Comparison of ENCODE assay signal across 9 mouse cellular contexts in the genomic region with DNA sequence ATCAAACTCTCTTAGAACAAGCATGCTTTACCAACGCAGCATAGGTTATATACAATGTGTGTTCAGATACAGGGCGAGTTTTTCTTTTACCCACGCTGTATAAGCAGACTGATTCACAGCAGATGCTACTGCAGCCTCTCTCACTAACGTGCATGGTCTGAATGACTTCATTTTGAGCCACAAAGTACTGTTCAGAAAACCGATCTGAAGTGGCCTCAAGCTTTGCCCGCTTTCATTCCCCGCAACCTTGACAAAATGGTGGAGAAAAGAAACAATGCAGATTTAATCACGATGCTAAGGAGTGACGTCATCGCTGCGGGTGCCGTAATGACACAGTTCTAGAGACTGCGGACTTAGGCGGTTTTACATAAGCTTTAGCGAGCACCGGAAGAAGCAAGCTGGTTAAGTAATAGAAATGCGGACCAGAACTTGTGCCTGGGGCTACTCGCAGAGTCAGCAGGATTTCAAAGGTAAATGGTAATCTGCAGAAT. TPM values are rescaled to one million over a fixed set of nuclear protein-coding genes. Genes with fewer than 3 reads are reported as not detected.
DNase-seq lines count a peak whose midpoint lies in the region; ATAC-seq and TF ChIP-seq lines count a peak whose summit lies in the region.
"Had no signal": no experiment of that assay in that cellular context is flagged by ENCODE, and none has a peak within 500 bp of the region (broad histone marks: within the 10 kb centered on the region; RNA-seq: fewer than 3 reads in every experiment).

No protein-coding gene starts in this region.

- WGBS in kidney, embryonic 16.5 days, result 23% methylated on average over 18 of the region's 18 CpGs
- 7% methylated on average over 18 of the region's 18 CpGs for WGBS in cerebellum, adult 2 months
- 5% methylated on average over 18 of the region's 18 CpGs for whole genome bisulfite sequencing in neural tube, embryonic 14.5 days

- intact Hi-C loops in left cerebral cortex, postnatal 25 days (cut with DNase I), result no loop called here

- H3K27me3 ChIP-seq in kidney, embryonic 16.5 days (ENCODE audit: insufficient read depth, low read length), result no peaks in the 10 kb centered on the region
- H3K27me3 ChIP-seq in cerebellum, adult 2 months (ENCODE audit: control insufficient read depth, insufficient read depth, low read length), result no peaks in the 10 kb centered on the region
- H3K27me3 ChIP-seq in neural tube, embryonic 14.5 days (ENCODE audit: control insufficient read depth, insufficient read depth, low read length), result no peaks in the 10 kb centered on the region

- peak overlapping the region; percentile 49 for H3K9ac ChIP-seq in kidney, embryonic 16.5 days (replicated peaks; ENCODE audit: low read length)
- peak overlapping the region; percentile 3; the same call in 1 of the 2 replicates for H3K9ac ChIP-seq in neural tube, embryonic 14.5 days (replicated peaks; ENCODE audit: low read depth, low read length)

- H3K4me1 ChIP-seq in kidney, embryonic 16.5 days (ENCODE audit: insufficient read depth, low read length), result peaks cover 56% of the 10 kb centered on the region
- H3K4me1 ChIP-seq in cerebellum, adult 2 months (ENCODE audit: control insufficient read depth, insufficient read depth, low read length), result peaks cover 6% of the 10 kb centered on the region
- H3K4me1 ChIP-seq in neural tube, embryonic 14.5 days (ENCODE audit: control insufficient read depth, insufficient read depth, low read length), result peaks cover 37% of the 10 kb centered on the region

- no peak for DNase-seq in kidney, postnatal 36 days
- DNase-seq in cerebellum, adult 2 months, result peak; percentile 59 to 63
- peak; percentile 46 to 48 for DNase-seq in frontal cortex, postnatal 25 days (ENCODE audit: low spot score in 2 of 2)
- peak; percentile 76 to 87 for DNase-seq in left cerebral cortex, postnatal 25 days (ENCODE audit: low spot score in 2 of 2)
- DNase-seq in ovary, adult 18-20 months (ENCODE audit: low spot score), result no peak

- peak; percentile 23; the same call in 1 of the 2 replicates for ATAC-seq in kidney, embryonic 16.5 days (ENCODE audit: low FRiP score, low TSS enrichment)
- peak; percentile 68 for ATAC-seq in neural tube, embryonic 14.5 days (ENCODE audit: low read depth)
- ATAC-seq in inflammation-experienced regulatory T-cells, adult 6 months, result no peak

- no peak; the same call in 1 of the 2 replicates for TF ChIP-seq POLR2A in cerebellum, adult 2 months (IDR thresholded peaks at IDR 0.05; ENCODE audit: borderline replicate concordance, insufficient read depth, low read length)

- H3K4me2 ChIP-seq in kidney, embryonic 16.5 days (replicated peaks; ENCODE audit: low read depth, low read length), result peak overlapping the region; percentile 52
- peak overlapping the region; percentile 39 for H3K4me2 ChIP-seq in neural tube, embryonic 14.5 days (ENCODE audit: low read depth, low read length)

- H3K27ac ChIP-seq in kidney, embryonic 16.5 days (ENCODE audit: low read length), result peak overlapping the region; percentile 85
- peak overlapping the region; percentile 46; the same call in 1 of the 2 replicates for H3K27ac ChIP-seq in cerebellum, adult 2 months (ENCODE audit: insufficient read depth, low read length)
- H3K27ac ChIP-seq in neural tube, embryonic 14.5 days (ENCODE audit: low read depth, low read length), result peak overlapping the region; percentile 89

- no peaks in the 10 kb centered on the region for H3K36me3 ChIP-seq in kidney, embryonic 16.5 days (ENCODE audit: insufficient read depth, low read length)
- no peaks in the 10 kb centered on the region for H3K36me3 ChIP-seq in neural tube, embryonic 14.5 days (ENCODE audit: control insufficient read depth, insufficient read depth, low read length)

- no peak for TF ChIP-seq CTCF in cerebellum, adult 2 months (IDR thresholded peaks at IDR 0.05; ENCODE audit: borderline replicate concordance, insufficient read depth, low read depth, low read length)

- H3K9me3 ChIP-seq in kidney, embryonic 16.5 days (ENCODE audit: low read length), result no peaks in the 10 kb centered on the region
- H3K9me3 ChIP-seq in neural tube, embryonic 14.5 days (ENCODE audit: control insufficient read depth, low read length), result no peaks in the 10 kb centered on the region

- H3K4me3 ChIP-seq in kidney, embryonic 16.5 days (ENCODE audit: low read length), result peak overlapping the region; percentile 27
- H3K4me3 ChIP-seq in cerebellum, adult 2 months (replicated peaks; ENCODE audit: insufficient read depth, low read depth, low read length), result peak overlapping the region; percentile 66
- H3K4me3 ChIP-seq in neural tube, embryonic 14.5 days (ENCODE audit: low read depth, low read length), result peak overlapping the region; percentile 24

RNA-seq across cellular contexts. Expression of a gene that starts 4.6 kb away (rescaled TPM):
- polyA plus RNA-seq in kidney, embryonic 16.5 days (2015; fragmentation: Nextera tagmentation; extraction: Ambion mirVana), result 56.7 and 79.2 TPM in 2 replicates
- polyA plus RNA-seq in cerebellum, adult 2 months (2012; rRNA removed), result 1,650 and 1,724 TPM in 2 replicates
- total RNA-seq in left cerebral cortex, postnatal 25 days (2021), result 1,000 to 10,000 TPM; 1,388 to 1,439 TPM
- polyA plus RNA-seq in neural tube, embryonic 14.5 days (2014; fragmentation: Nextera tagmentation; extraction: Ambion mirVana), result 360 and 427 TPM in 2 replicates
- polyA plus RNA-seq in inflammation-experienced regulatory T-cells, adult 6 months (2017; shearing (Covaris generic)), result not detected

RNA-seq across cellular contexts. Expression of a gene that starts 31.5 kb away (rescaled TPM):
- polyA plus RNA-seq in kidney, embryonic 16.5 days (2015; fragmentation: Nextera tagmentation; extraction: Ambion mirVana), result not detected in 2 replicates
- polyA plus RNA-seq in cerebellum, adult 2 months (2012; rRNA removed), result not detected in 2 replicates
- not detected for total RNA-seq in left cerebral cortex, postnatal 25 days (2021)
- 0.44 TPM in 1 of 2 replicates, not detected in the other for polyA plus RNA-seq in neural tube, embryonic 14.5 days (2014; fragmentation: Nextera tagmentation; extraction: Ambion mirVana)
- not detected for polyA plus RNA-seq in inflammation-experienced regulatory T-cells, adult 6 months (2017; shearing (Covaris generic))
- total RNA-seq: adrenal gland, postnatal 36 days had no signal

Comparison
In these comparisons a context has a peak if more than half of its experiments do, and no peak if none do; other contexts are left out.
1. DNase-seq: peak in cerebellum, adult 2 months (2 of 2), frontal cortex, postnatal 25 days (2 of 2) and left cerebral cortex, postnatal 25 days (2 of 2); none in kidney, postnatal 36 days (0 of 2) and ovary, adult 18-20 months (single experiment).
2. RNA of a gene that starts 4.6 kb away (polyA plus RNA-seq): 1,650 to 1,724 TPM in cerebellum, adult 2 months, 360 to 427 TPM in neural tube, embryonic 14.5 days and 56.7 to 79.2 TPM in kidney, embryonic 16.5 days; not detected in inflammation-experienced regulatory T-cells, adult 6 months; every median in the first group is over 10 times any median in the second.
3. Peak in every context shown above with its lines, with median percentiles within 50 percentile points of each other: H3K27ac ChIP-seq and H3K4me3 ChIP-seq.